Mouse (Mus musculus): ENCODE data around the gene Tbc1d10c.

GRCm38 (mm10) chr19:4211891-4212588 lies 21.0 kb upstream of the Tbc1d10c start:
- TF ChIP-seq POLR2A (IDR thresholded peaks at IDR 0.05; ENCODE audit: extremely low read depth, insufficient read depth, low read length), result no peak
- no peak for TF ChIP-seq CTCF (IDR thresholded peaks at IDR 0.05; ENCODE audit: extremely low read depth, insufficient read depth, low read length)

Measured in cortical plate, adult 2 months (tissue).